Mouse (Mus musculus) brain, embryonic 14.5 days (tissue): ENCODE data around the gene Hyal3. TPM values are rescaled to one million over a fixed set of nuclear protein-coding genes. Genes with fewer than 3 reads are reported as not detected.
"Not testable (repeated sequence)": the region's sequence is repeated elsewhere in the genome, so short reads cannot be mapped to it uniquely, and the experiment has no call there.

Source experiments
- DNase-seq: peaks from one replicate; pipeline ENCODE4 v3.0.0-alpha.2; 2011; ENCODE audit warnings: low read depth
- CTCF ChIP-seq: fragments of 200-500 bp; IDR thresholded peaks from 2 replicates; pipeline ENCODE4 v1.5.1; 2012; ENCODE audit warnings: inconsistent platforms, mild to moderate bottlenecking, moderate library complexity, borderline replicate concordance; ENCODE audit not compliant: insufficient read depth, insufficient read length; ENCODE audit errors: extremely low read depth
- POLR2A ChIP-seq: fragments of 200-500 bp; IDR thresholded peaks from 2 replicates; pipeline ENCODE4 v1.6.1; 2012; ENCODE audit warnings: mild to moderate bottlenecking, inconsistent platforms, borderline replicate concordance; ENCODE audit not compliant: poor library complexity, insufficient read depth, insufficient read length, severe bottlenecking; ENCODE audit errors: extremely low read depth
- polyA plus RNA-seq: library from polyadenylated mRNA; depleted of rRNA; stranded (reverse); fragments of >200 nt; gene quantifications from 2 replicates; pipeline ENCODE4 v1.2.3, GENCODE M21; 2012

The Hyal3 gene
- polyA plus RNA-seq, 1 experiment: 1.6 TPM

DNA sequence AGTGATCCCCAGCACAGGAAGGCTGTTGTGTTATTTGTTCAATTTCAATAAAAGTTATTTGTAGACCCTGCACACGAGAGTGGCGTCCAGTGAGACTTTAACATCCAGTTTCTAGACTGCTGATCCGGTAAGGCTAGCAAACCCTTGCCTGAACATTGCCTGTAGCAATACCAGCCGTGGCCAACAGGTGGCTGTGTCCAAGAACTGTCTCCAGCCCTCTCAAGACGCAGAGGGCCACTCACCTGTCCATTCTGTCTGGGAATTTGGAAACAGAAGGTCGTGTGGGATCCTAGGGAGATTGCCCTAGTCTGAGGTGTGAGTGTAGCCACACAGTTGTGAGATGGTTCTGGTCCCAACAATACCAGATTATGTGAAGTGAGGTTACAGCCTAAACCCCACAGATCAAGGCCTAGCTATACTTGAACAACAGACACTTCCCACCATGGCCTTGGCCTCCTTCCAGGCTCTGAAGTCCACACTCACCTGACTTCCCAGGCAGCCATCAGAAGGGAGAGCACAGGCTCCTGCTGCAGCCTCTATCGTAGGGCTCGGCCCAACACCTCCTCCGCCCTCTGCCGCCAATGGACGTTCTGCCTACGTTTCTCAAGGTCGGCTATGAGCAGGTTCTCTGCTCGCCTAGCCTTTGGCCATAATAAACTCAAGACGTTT is 14.4 kb upstream of the Hyal3 start:
- DNase-seq: peak; percentile 75
- peak; percentile 81 for TF ChIP-seq CTCF
- TF ChIP-seq POLR2A: no peak

DNA sequence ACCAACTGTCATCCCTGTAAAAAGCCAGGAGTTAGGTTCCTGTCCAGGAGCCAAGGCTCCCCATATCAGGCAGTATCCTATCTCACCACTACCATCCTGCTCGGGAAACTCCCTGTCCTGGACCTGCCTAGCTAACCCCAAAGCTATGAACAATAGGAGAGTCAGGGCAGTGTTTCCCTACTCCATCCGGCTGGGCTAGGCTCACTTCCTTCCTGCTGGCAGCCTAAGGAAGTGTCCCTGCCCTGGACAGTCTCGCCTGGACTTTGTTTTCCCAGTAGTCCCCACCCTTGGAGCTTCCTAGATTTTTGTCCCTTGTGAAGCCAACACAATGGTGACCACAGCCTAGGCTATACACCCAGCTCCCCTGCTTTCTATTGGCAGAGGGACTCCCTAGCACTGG is 13.8 kb upstream of the Hyal3 start:
- no peak for DNase-seq
- TF ChIP-seq CTCF: no peak
- TF ChIP-seq POLR2A: no peak

DNA sequence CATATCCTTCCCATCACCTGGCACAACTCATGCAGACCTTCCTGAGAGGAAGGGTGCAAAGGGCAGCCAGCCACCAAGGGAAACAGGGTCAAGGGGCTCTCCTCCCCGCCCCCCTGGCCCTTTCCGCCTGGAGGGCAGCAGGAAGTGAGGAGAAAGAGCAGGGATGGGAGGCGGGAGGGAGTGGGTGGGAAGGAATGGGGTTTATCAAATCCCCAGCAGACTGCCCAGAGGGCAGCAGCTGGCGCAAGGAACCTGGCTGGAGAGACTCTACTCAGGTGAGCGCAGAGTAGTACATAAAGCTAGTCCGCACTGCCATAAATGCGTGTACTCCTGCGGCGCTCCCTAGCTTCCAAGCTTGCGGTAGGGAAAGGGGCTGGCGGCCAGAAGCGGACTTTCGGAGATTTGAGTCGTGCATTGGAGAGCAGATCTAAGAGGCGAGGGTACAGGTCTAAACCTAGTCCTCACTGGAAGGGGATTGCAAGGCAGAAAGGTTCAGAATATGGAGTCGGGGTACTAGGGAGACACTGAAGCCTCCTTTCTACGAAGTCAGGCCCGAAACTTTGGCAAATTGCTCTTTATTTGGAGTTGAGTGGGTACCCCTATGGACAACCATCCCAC is 12.8 kb upstream of the Hyal3 start, which contains the start of gene Hyal2:
TSS of gene Hyal2 (plus strand) at position 244 of the 618 bp plus-strand sequence.
- TF ChIP-seq POLR2A (no peak), CTCF (no peak)
- no peak for DNase-seq

DNA sequence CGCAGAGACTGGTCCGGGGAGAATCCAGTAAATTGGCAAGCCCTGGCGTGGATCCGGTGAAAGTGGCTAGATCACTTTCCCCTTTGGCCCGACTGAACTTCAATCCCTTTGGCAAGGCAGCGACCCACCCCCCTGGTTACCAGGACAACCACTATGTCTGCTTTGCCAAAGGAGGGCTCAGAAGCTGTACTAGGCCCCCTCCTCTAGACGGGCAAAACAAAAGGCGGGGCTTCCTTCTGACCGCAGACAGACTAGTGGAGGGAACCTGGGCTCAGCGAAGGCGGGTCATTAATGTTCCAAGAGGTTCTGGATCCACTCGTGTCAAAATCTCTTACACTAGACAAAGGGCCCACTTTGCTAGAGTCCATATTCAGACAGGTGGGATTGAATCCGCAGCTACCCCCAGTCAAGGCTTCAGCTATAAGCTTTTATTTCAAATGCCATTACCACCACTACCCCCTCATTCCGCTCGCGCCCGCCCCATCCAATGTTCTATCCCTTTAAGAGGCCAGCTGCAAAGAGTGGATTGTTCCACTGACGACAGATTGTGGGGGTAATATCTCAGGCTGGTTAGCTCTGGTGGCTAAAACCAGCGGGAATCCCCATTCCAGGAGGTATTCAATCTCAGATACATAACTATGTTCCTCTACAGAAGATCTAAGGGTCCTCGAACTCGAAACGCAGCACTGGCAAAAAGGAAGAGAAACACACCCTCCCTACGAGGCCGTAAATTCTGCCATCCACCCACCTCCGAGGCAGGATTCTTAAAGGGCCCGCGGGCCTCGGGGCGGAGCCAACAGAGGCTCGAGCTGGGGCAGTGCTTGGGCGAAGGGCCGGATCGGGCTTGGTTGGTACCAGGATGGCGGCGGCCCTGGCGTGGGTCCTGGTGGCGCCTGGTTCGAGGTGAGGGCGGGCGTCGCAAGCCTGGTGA is 12.0 kb upstream of the Hyal3 start:
- no peak for TF ChIP-seq CTCF
- peak; percentile 74; the same call in 1 of the 2 replicates for TF ChIP-seq POLR2A
- DNase-seq: peak; percentile 96

DNA sequence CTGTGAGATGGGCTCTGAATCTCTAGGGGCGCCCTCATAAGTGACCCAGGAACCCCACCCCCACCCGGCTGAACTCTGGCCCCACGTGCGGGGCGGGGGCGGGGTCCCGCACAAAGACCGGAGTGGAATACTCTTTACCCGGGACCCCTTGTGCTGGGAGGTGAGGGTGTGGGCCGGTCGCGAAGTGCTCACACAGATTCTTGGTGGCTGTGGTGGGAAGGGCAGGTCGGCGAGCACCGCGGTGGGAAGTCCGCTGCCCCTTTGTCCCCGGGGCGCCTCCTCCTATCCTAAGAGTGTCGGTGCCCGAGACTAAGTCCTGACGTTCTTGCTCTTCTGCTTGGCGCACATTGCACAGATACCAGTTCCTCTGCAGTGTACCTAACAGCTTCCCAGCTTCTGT is 11.3 kb upstream of the Hyal3 start:
- no peak for TF ChIP-seq CTCF
- TF ChIP-seq POLR2A: no peak
- no peak for DNase-seq

DNA sequence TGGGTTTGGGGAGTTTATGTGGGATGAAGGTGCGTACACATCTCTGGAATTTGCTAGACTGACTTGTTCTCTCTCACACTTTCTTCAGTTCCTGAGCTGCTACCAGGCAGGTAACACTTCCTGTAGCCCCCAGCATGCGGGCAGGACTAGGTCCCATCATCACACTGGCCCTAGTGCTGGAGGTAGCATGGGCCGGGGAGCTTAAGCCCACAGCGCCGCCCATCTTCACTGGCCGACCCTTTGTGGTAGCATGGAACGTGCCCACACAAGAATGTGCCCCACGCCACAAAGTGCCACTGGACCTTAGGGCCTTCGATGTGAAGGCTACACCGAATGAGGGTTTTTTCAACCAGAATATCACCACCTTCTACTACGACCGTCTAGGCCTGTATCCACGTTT is 10.6 kb upstream of the Hyal3 start:
- TF ChIP-seq CTCF (no peak), POLR2A (no peak)
- DNase-seq: no peak

DNA sequence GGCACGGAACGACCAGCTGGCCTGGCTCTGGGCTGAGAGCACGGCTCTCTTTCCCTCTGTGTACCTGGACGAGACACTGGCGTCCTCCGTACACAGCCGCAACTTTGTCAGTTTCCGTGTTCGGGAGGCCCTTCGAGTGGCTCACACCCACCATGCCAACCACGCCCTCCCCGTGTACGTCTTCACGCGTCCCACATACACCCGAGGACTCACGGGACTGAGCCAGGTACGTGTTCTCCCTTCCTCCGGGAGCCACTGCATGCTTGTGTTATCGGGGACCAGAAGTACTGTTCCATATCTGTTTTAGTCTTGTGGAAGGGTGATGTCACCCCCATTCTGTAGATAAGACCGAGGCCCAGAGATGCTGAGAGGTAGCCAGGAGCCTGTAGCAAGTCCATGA is 9.8 kb upstream of the Hyal3 start:
- no peak for DNase-seq
- TF ChIP-seq POLR2A (no peak), CTCF (no peak)

DNA sequence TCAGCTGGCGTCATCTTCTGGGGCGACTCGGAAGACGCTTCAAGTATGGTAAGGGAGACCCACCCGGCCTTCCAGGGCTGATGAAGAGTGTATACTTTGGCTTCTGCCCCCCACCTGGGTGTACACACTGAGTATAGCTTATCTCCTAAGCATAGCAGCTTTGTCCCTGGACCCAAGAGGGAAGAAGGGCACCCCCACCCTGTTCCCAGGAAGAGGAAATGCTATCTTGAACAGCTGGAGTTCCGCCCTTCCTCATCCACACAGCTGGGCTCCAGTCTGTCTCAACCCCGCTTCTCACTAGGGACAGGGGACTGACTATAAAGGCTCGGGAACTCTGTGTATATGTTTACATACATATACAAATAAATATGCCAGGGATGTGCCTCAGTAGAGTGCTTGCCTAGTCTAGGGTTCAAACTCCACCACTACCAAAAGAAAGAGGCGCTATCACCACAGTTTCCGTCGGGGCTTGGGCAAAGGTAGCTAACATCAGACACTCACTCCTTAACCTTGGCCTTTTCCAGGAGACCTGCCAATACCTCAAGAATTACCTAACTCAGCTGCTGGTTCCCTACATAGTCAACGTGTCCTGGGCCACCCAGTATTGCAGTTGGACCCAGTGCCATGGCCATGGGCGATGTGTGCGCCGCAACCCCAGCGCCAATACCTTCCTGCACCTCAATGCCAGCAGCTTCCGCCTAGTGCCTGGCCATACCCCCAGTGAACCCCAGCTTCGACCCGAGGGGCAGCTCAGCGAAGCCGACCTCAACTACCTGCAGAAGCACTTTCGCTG is 8.9 kb upstream of the Hyal3 start:
- no peak for TF ChIP-seq POLR2A
- TF ChIP-seq CTCF: no peak
- DNase-seq: no peak

DNA sequence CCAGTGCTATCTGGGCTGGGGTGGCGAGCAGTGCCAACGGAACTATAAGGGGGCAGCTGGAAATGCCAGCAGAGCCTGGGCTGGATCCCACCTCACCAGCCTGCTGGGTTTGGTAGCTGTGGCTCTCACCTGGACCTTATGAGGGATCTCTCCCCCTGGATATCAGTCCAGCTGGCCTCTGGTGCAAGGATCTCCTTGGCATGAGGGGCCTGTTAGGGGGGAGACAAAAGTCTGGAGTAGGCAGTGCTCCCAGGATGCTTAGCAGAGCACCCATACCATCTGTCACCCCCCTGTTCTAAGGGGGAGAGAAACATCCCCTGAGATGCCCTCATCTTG is 8.3 kb upstream of the Hyal3 start:
- no peak for DNase-seq
- TF ChIP-seq CTCF (no peak), POLR2A (no peak)

DNA sequence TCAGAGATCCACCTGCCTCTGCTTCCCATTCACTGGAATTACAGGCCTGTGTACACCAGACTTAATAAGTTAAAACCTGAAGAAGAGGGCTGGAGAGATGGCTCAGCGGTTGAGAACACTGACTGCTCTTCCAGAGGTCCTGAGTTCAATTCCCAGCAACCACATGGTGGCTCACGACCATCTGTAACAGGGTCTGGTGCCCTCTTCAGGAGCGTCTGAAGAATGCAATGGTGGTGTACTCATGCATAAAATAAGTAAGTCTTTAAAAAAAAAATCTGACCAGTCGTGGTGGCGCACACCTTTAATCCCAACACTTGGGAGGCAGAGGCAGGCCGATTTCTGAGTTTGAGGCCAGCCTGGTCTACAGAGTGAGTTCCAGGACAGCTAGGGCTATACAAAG is 6.8 kb upstream of the Hyal3 start:
- DNase-seq: not testable (repeated sequence)

DNA sequence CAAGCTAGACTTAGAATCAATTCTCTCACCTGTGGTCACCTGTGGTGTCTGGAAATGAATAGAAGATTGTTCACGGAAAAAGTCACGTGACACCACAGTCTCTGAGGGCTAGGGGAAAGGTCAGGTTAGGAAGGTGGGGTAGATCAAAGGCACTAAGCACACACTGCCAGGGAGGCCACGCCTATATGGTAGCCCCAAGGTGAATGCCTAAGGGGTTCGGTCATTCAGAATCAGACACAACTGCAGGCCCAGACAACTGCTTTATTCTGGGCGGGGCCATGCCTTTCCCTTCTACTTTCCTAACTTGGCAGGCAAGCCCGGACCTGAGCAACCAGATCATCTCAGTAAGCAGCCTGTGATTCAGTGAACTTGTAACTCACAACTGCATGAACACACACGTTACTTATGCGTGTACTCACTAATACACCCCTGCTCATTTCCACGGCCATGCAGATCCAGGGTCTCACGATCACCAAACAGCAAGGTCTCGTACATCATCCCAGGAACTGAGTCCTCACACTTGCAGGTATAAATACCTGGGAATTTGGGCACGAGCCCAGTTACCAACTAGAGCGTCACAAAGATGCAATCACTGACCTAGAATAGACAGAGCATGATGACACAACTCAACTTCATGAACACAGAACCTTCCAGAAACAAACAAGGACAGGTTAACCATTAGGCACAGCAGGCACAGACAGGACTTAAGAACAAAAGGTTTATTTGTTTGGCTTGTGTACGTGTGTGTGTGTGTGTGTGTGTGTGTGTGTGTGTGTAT is 4.8 kb upstream of the Hyal3 start:
- TF ChIP-seq CTCF: no peak
- TF ChIP-seq POLR2A: no peak
- no peak for DNase-seq
